Mouse (Mus musculus): Measurements from ENCODE around the gene Tox2.

Gene Tox2

GRCm38 (mm10) chr2:163362940-163363921, 160.3 kb downstream of the Tox2 start:
- in situ Hi-C loops (cut with MboI, MseI) = no loop called here

DNA sequence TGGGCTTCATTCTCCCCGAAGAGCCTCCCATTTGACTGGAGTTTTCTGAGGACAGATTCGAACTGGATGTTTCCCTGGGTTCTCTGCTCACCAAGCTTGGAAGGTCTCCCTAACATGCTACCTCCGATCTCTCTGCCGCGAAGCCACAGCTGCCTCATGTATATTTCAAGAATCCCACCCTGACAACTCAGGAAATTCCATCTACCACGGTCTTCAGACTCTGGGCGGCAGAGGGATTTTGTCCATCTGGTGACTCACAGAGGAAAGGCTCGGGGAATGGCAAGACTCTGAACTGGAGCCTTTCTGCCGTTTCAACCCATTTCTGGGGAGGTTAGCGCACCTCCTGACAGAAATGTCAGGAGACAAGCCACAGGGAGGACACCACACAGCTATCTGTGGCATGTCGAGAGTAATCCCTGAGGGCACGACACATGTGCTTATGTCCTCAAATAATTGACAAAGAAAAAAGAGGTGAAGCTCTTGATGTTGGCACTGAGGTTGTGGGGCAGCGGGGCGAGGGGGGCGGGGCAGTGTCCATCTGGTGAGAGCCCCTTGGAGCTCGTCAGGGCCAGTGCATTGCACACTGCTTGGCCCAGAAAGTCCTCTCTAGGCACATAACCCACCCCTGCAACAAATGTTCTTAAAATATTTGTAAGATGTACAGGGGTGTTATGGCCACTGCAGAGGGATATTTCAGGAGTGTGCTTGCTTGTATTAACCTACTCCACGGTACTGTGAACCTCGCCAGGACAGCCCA, 162.0 kb downstream of the Tox2 start:
- in situ Hi-C loops (cut with MboI, MseI) = no loop called here

DNA sequence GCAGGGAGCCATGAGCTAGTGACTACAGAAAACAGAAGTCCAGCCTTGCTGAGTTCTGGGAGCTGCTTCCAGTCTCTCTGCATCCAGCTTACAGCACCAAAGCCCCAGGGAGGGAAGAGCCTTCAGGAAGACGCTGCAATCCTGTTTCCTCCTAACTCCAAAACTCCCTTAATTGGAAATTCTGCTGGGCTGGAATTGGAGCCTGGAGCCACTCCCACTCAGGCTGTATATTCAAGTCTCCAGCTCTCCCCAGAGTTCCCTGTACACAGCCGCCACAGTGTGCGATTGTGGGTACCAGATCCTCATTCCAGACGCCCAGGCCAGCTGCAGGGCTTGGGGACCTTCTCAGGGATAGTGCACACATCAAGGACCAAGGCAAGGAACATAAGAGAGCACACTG, 167.2 kb downstream of the Tox2 start:
- in situ Hi-C loops (cut with MboI, MseI) = no loop called here

DNA sequence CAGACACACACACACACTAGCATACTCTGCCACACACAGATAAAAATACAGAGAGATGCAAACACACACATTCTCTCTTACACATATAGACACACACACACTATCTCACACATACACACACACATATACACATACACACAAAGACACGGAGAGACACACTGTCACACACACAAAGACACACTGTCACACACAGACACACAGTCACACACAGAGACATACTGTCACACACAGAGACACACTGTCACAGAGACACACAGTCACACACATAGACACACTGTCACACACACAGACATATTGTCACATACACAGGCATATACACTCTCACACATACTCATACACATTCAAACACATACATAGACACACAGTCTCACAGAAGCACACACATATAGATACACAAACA, 169.7 kb downstream of the Tox2 start:
- in situ Hi-C loops (cut with MboI, MseI) = no loop called here

Measured in regulatory T cell (primary cell).